Mouse (Mus musculus): Measurements from ENCODE around the gene Plagl1. TPM values are rescaled to one million over a fixed set of nuclear protein-coding genes. Genes with fewer than 3 reads are reported as not detected.
A peak's percentile ranks its signal among the peaks of the same experiment; 100 is the strongest.

Plagl1 gene
- total RNA-seq, 1 experiment from 2014 or later: 1.7 TPM

- ATAC-seq (replicated peaks in 1 of 2; ENCODE audit: insufficient read depth in 1 of 2, low FRiP score in 2 of 2, low TSS enrichment in 1 of 2, low read depth in 1 of 2, poor library complexity in 2 of 2, severe bottlenecking in 2 of 2): no peak
Measured at GRCm38 (mm10) chr10:13168461-13168860, 108.2 kb downstream of the Plagl1 start.

GRCm38 (mm10) chr10:13170739-13171448 lies 110.6 kb downstream of the Plagl1 start:
- no peak; a peak in 1 of 4 replicates for ATAC-seq (replicated peaks in 1 of 2; ENCODE audit: insufficient read depth in 1 of 2, low FRiP score in 2 of 2, low TSS enrichment in 1 of 2, low read depth in 1 of 2, poor library complexity in 2 of 2, severe bottlenecking in 2 of 2)

GRCm38 (mm10) chr10:13171461-13171860 lies 111.2 kb downstream of the Plagl1 start:
- ATAC-seq (replicated peaks in 1 of 2; ENCODE audit: insufficient read depth in 1 of 2, low FRiP score in 2 of 2, low TSS enrichment in 1 of 2, low read depth in 1 of 2, poor library complexity in 2 of 2, severe bottlenecking in 2 of 2): no peak

- ATAC-seq (replicated peaks in 1 of 2; ENCODE audit: insufficient read depth in 1 of 2, low FRiP score in 2 of 2, low TSS enrichment in 1 of 2, low read depth in 1 of 2, poor library complexity in 2 of 2, severe bottlenecking in 2 of 2): peak; percentile 86
Measured at GRCm38 (mm10) chr10:13172798-13173221, 112.5 kb downstream of the Plagl1 start.

- ATAC-seq (replicated peaks in 1 of 2; ENCODE audit: insufficient read depth in 1 of 2, low FRiP score in 2 of 2, low TSS enrichment in 1 of 2, low read depth in 1 of 2, poor library complexity in 2 of 2, severe bottlenecking in 2 of 2): no peak
Measured at GRCm38 (mm10) chr10:13175866-13176265, 115.6 kb downstream of the Plagl1 start.

- no peak for ATAC-seq (replicated peaks in 1 of 2; ENCODE audit: insufficient read depth in 1 of 2, low FRiP score in 2 of 2, low TSS enrichment in 1 of 2, low read depth in 1 of 2, poor library complexity in 2 of 2, severe bottlenecking in 2 of 2)
Measured at GRCm38 (mm10) chr10:13177973-13178624, 117.8 kb downstream of the Plagl1 start, which contains the start of gene Zc2hc1b. TSS of gene Zc2hc1b (minus strand) at chr10:13178023.

- no peak for ATAC-seq (replicated peaks in 1 of 2; ENCODE audit: insufficient read depth in 1 of 2, low FRiP score in 2 of 2, low TSS enrichment in 1 of 2, low read depth in 1 of 2, poor library complexity in 2 of 2, severe bottlenecking in 2 of 2)
Measured at GRCm38 (mm10) chr10:13180211-13180610, 119.9 kb downstream of the Plagl1 start.

Other genes with a start within 250 kb of the Plagl1 start
- gene Utrn, start 191.1 kb upstream of the Plagl1 start, total RNA-seq (2017): 63.7 and 83.5 TPM in 2 replicates
- gene Stx11, start 96.2 kb upstream of the Plagl1 start, total RNA-seq (2017): 5.4 and 5.8 TPM in 2 replicates
- gene Sf3b5, start 55.2 kb upstream of the Plagl1 start, total RNA-seq (2017): 11.6 and 14.0 TPM in 2 replicates
- gene Zc2hc1b, start 117.5 kb downstream of the Plagl1 start, total RNA-seq (2017): not detected in 2 replicates
- 45.2 and 49.2 TPM in 2 replicates for gene Ltv1, start 132.7 kb downstream of the Plagl1 start, total RNA-seq (2017)